Mouse (Mus musculus) forebrain, embryonic 12.5 days (tissue): ENCODE data around the gene Crocc2. TPM values are rescaled to one million over a fixed set of nuclear protein-coding genes. Genes with fewer than 3 reads are reported as not detected.
"Not testable (repeated sequence)": the region's sequence is repeated elsewhere in the genome, so short reads cannot be mapped to it uniquely, and the experiment has no call there.

Source experiments
- ATAC-seq: fragments of 200-750 bp; cut with Nextera tagmentation; 2 replicates; pipeline ENCODE4 v1.8.0; 2017; ENCODE audit warnings: moderate TSS enrichment; ENCODE audit not compliant: low FRiP score
- H3K27ac ChIP-seq: fragments of 300-500 bp; sonication (generic); 2 replicates; pipeline ENCODE4 v1.5.1; 2016; ENCODE audit warnings: mild to moderate bottlenecking
- H3K27me3 ChIP-seq: fragments of 300-500 bp; sonication (generic); 2 replicates; pipeline ENCODE4 v1.6.1; 2016; ENCODE audit warnings: mild to moderate bottlenecking
- H3K36me3 ChIP-seq: fragments of 300-500 bp; sonication (generic); replicated peaks from 2 replicates; pipeline ENCODE4 v1.6.1; 2016; ENCODE audit warnings: mild to moderate bottlenecking
- H3K4me1 ChIP-seq: fragments of 300-500 bp; sonication (generic); 2 replicates; pipeline ENCODE4 v1.6.1; 2016
- H3K4me2 ChIP-seq: fragments of 300-500 bp; sonication (generic); 2 replicates; pipeline ENCODE4 v1.6.1; 2016; ENCODE audit warnings: mild to moderate bottlenecking, moderate library complexity
- H3K4me3 ChIP-seq: fragments of 300-500 bp; sonication (generic); replicated peaks from 2 replicates; pipeline ENCODE4 v1.5.1; 2016; ENCODE audit warnings: mild to moderate bottlenecking
- H3K9ac ChIP-seq: fragments of 300-500 bp; sonication (generic); 2 replicates; pipeline ENCODE4 v1.6.1; 2016; ENCODE audit warnings: mild to moderate bottlenecking
- H3K9me3 ChIP-seq: fragments of 300-500 bp; sonication (generic); 2 replicates; pipeline ENCODE4 v1.6.1; 2016
- whole genome bisulfite sequencing: fragments of 180-500 bp; shearing (Covaris S2); methylation state at CpG from one replicate; pipeline ENCODE4 v1.1.7; 2016; 5-methylcytosine and 5-hydroxymethylcytosine counted together
- polyA plus RNA-seq: library from polyadenylated mRNA; unstranded; fragments of >200 nt; fragmentation: Nextera tagmentation; extraction: Ambion mirVana; gene quantifications from 2 replicates; pipeline ENCODE4 v1.2.1, GENCODE M21; 2016

The Crocc2 gene
- polyA plus RNA-seq, 1 experiment from 2014 or later: 0.14 TPM

DNA sequence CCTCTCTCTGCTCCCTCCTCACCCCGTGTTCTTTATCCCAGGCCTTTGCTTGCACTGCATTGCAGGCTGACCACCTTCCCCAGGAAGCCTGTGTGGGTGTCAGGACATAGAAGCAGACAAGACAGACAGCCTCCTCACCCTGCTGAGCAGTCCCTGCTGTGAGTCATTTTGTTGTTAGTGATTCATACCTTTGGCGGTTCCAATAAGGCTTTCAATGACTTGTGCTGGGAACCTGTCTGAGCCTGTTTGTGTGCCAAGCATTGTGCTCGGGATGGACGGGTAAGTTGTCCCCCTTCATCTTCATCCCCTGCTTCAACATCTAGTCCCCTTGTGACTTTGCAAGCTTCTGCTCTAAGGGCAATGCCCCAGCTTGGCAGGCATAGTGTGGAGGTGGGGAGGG, 5.1 kb downstream of the Crocc2 start:
- Histone ChIP-seq H3K27ac (no peak overlapping the region), H3K36me3 (no peaks in the 10 kb centered on the region), H3K4me3 (no peak overlapping the region), H3K4me1 (peaks cover 15% of the 10 kb centered on the region), H3K4me2 (no peak overlapping the region), H3K9ac (no peak overlapping the region), H3K9me3 (no peaks in the 10 kb centered on the region), H3K27me3 (peaks cover 17% of the 10 kb centered on the region)
- ATAC-seq: no peak
- WGBS: 62% methylated on average over 4 of the region's 4 CpGs

GRCm38 (mm10) chr1:93174399-93174798, 5.9 kb downstream of the Crocc2 start:
- no peak overlapping the region for H3K4me3 ChIP-seq
- no peak overlapping the region for H3K9ac ChIP-seq
- H3K9me3 ChIP-seq: no peaks in the 10 kb centered on the region
- 2% methylated on average over 4 of the region's 4 CpGs for WGBS
- H3K36me3 ChIP-seq: no peaks in the 10 kb centered on the region
- no peak overlapping the region for H3K27ac ChIP-seq
- ATAC-seq: peak; percentile 71
- H3K27me3 ChIP-seq: peaks cover 17% of the 10 kb centered on the region
- H3K4me2 ChIP-seq: no peak overlapping the region
- H3K4me1 ChIP-seq: peaks cover 15% of the 10 kb centered on the region

- no peaks in the 10 kb centered on the region for H3K9me3 ChIP-seq
- H3K36me3 ChIP-seq: no peaks in the 10 kb centered on the region
- no peak for ATAC-seq
- 16% methylated on average over 6 of the region's 6 CpGs for WGBS
- peaks cover 17% of the 10 kb centered on the region for H3K27me3 ChIP-seq
- no peak overlapping the region for H3K27ac ChIP-seq
- H3K4me3 ChIP-seq: peak overlapping the region; percentile 45; the same call in 1 of the 2 replicates
- H3K4me2 ChIP-seq: peak overlapping the region; percentile 90
- peaks cover 15% of the 10 kb centered on the region for H3K4me1 ChIP-seq
- no peak overlapping the region for H3K9ac ChIP-seq
Measured at GRCm38 (mm10) chr1:93175849-93176248, 7.3 kb downstream of the Crocc2 start.

GRCm38 (mm10) chr1:93176525-93177332, 8.2 kb downstream of the Crocc2 start:
- Histone ChIP-seq H3K4me3 (peak overlapping the region; percentile 45), H3K36me3 (no peaks in the 10 kb centered on the region), H3K4me2 (peak overlapping the region; percentile 90), H3K9ac (peak overlapping the region; percentile 54), H3K4me1 (peaks cover 15% of the 10 kb centered on the region), H3K27ac (no peak overlapping the region), H3K27me3 (peaks cover 17% of the 10 kb centered on the region), H3K9me3 (no peaks in the 10 kb centered on the region)
- peak; percentile 72 for ATAC-seq
- WGBS: 2% methylated on average over 44 of the region's 44 CpGs

DNA sequence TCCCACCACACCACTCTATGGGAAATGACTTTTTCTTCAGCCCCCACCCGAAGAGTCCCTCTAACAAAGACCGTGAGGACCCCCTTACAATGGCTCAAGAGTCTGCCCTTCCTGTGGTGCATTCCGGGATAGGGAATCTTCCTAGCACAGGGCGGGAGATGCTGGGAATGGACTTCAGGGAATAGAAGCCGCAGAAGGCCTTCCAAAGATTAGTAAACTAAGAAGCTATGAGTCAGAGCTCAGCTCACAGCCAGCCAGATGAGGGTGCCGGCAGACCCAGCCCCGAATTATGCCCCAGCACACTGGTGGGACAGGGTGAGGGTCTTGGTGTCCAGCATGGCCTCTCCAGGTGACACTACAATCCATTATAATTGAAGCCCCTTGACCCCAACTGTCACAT, 13.8 kb downstream of the Crocc2 start:
- Histone ChIP-seq H3K36me3 (no peaks in the 10 kb centered on the region), H3K27ac (no peak overlapping the region), H3K27me3 (0 out of 2 replicates have a peak, but pooled peaks cover 13% of the 10 kb centered on the region), H3K9ac (no peak overlapping the region), H3K4me1 (no peaks in the 10 kb centered on the region), H3K4me3 (no peak overlapping the region), H3K9me3 (no peaks in the 10 kb centered on the region), H3K4me2 (no peak overlapping the region)
- ATAC-seq: no peak
- WGBS: 90% methylated on average over 7 of the region's 7 CpGs

DNA sequence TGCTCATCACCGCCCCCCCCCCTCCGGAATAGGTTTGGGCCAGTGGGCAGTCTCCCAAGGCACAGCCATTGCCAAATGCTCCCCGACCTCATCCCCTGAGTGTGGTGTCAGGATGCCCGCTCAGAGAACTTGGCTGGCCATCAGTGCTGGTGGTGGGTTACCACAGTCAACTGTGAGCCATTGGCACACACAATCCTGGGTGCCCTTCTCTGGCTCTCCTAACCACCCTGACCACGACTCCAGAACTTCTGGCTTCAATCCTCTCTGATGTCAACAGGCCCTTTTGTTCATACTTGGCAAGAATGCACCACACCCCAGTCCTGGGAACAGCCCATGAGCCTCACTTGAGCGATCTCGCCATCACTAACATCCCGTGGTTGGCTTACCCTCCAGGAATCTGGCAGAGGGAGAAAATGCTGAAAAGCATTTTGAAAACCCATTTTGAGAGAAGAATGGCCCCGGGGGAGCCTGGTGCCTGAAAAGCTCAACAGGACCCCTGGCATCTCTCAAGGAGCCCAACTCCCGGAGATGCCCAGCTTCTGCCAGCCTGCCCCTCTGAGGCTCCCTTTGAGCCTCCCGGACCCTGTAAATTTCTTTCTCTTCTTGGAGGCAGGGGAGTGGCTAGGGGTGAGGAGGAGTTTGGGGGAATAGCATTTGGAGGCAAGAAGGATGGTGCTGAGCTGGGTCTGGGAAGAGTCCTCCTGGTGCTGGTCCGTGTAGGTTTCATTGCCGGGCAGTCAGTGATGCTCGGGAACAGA, 15.7 kb downstream of the Crocc2 start:
- no peaks in the 10 kb centered on the region for H3K36me3 ChIP-seq
- H3K4me3 ChIP-seq: no peak overlapping the region
- no peaks in the 10 kb centered on the region for H3K4me1 ChIP-seq
- ATAC-seq: no peak
- WGBS: 76% methylated on average over 14 of the region's 14 CpGs
- H3K9me3 ChIP-seq: no peaks in the 10 kb centered on the region
- 0 out of 2 replicates have a peak, but pooled peaks cover 10% of the 10 kb centered on the region for H3K27me3 ChIP-seq
- H3K27ac ChIP-seq: no peak overlapping the region
- H3K9ac ChIP-seq: no peak overlapping the region
- no peak overlapping the region for H3K4me2 ChIP-seq

- Histone ChIP-seq H3K27me3 (peaks cover 31% of the 10 kb centered on the region), H3K4me2 (no peak overlapping the region), H3K9me3 (no peaks in the 10 kb centered on the region), H3K9ac (no peak overlapping the region), H3K27ac (no peak overlapping the region), H3K4me1 (peaks cover 7% of the 10 kb centered on the region), H3K4me3 (no peak overlapping the region), H3K36me3 (no peaks in the 10 kb centered on the region)
- no peak for ATAC-seq
- 6% methylated on average over 12 of the region's 17 CpGs for WGBS
Measured at GRCm38 (mm10) chr1:93190726-93191305, 22.3 kb downstream of the Crocc2 start.

- Histone ChIP-seq H3K27ac (no peak overlapping the region), H3K36me3 (no peaks in the 10 kb centered on the region), H3K27me3 (peaks cover 14% of the 10 kb centered on the region), H3K9me3 (no peaks in the 10 kb centered on the region), H3K4me2 (no peak overlapping the region), H3K4me1 (peaks cover 7% of the 10 kb centered on the region), H3K9ac (no peak overlapping the region), H3K4me3 (no peak overlapping the region)
- no peak for ATAC-seq
- WGBS: 81% methylated on average over 3 of the region's 3 CpGs
Measured at GRCm38 (mm10) chr1:93194961-93195360, 26.4 kb downstream of the Crocc2 start.

DNA sequence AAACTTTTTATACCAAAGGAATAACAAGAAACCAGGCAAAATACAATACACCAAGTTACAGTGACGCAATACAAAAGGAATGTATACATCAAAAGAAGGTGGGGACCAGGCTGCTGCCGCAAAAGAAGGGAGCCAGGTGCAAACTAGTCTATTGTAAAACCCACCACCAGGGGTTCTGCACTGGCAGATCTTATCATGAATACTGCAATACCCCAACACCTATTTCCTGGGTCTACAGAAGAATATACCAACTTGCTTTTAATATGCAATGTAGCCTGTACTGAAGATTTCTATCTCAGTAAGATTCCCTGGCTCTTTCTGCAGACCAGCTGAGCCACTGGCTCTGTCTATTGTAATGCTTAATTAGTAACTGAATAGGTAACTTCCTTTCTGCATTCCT, 28.9 kb downstream of the Crocc2 start:
- not testable (repeated sequence) for H3K9ac ChIP-seq, H3K27me3 ChIP-seq, H3K27ac ChIP-seq, ATAC-seq, H3K4me1 ChIP-seq, H3K4me3 ChIP-seq, H3K9me3 ChIP-seq, H3K4me2 ChIP-seq, H3K36me3 ChIP-seq
- WGBS: 96% methylated on average over 2 of the region's 2 CpGs

DNA sequence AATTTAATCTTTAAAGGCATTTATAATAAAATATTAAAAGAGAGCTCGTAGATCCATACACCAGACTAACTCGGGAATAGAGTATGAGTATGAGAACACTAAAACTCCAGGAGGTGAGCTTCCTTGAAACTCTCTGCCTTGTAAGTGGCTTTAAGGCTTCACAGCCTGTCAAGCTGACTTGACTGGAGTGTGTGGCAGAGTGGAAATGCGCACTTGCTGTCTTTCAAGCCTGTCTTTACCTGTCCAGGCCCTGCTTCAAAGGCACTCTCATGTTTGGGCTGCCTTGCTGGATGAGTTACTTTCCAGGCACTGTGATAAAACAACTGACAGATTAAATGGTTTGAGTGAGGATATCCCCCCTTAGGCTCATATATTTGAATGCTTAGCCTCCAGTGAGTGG, 29.4 kb downstream of the Crocc2 start:
- no peak overlapping the region for H3K27ac ChIP-seq
- 85% methylated on average over 3 of the region's 3 CpGs for WGBS
- H3K36me3 ChIP-seq: no peaks in the 10 kb centered on the region
- no peaks in the 10 kb centered on the region for H3K4me1 ChIP-seq
- ATAC-seq: no peak
- no peak overlapping the region for H3K9ac ChIP-seq
- H3K9me3 ChIP-seq: no peaks in the 10 kb centered on the region
- H3K4me2 ChIP-seq: no peak overlapping the region
- no peaks in the 10 kb centered on the region for H3K27me3 ChIP-seq
- no peak overlapping the region for H3K4me3 ChIP-seq

DNA sequence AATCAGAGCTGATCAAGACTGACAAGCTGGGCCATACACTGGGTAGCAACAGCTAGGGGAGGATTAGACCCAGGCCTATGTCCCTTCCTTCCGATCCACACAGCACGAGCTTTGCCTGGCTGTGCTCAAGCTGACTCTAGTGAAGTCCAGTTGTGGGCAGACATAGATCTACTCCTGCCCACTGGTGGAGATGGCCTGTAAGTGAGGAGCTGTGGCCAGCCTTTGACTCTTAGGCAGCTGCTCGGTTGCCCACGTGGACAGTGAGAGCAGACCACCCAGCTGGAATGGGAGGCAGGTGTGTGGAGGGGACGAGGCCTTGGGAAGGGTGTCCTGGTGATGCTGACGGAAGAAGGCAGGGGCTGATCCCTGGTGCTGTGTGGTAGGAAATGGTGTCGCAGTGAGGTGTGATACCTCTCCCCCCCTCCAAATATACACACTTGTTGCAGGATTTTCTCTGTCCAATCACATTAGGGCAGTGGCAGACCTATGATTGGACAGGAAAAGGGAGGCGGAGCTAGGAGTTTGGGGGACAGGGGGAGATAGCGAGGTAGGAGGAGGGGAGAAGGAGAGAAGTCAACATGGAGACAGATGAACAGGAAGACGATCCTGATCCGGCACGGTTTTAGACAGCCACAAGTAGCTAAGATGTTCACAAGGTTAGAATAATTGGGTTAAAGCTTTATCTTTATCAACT, 37.9 kb downstream of the Crocc2 start:
- ATAC-seq: no peak
- Histone ChIP-seq H3K4me2 (no peak overlapping the region), H3K4me1 (peaks cover 13% of the 10 kb centered on the region), H3K9me3 (no peaks in the 10 kb centered on the region), H3K4me3 (no peak overlapping the region), H3K36me3 (no peaks in the 10 kb centered on the region), H3K9ac (no peak overlapping the region), H3K27me3 (no peaks in the 10 kb centered on the region), H3K27ac (no peak overlapping the region)
- WGBS: 59% methylated on average over 12 of the region's 12 CpGs

- H3K4me2 ChIP-seq: no peak overlapping the region
- H3K4me1 ChIP-seq: peaks cover 19% of the 10 kb centered on the region
- no peak for ATAC-seq
- H3K36me3 ChIP-seq: no peaks in the 10 kb centered on the region
- H3K9me3 ChIP-seq: no peaks in the 10 kb centered on the region
- no peak overlapping the region for H3K4me3 ChIP-seq
- H3K27ac ChIP-seq: no peak overlapping the region
- WGBS: 94% methylated on average over 4 of the region's 4 CpGs
- no peaks in the 10 kb centered on the region for H3K27me3 ChIP-seq
- H3K9ac ChIP-seq: no peak overlapping the region
Measured at GRCm38 (mm10) chr1:93207536-93208064, 39.1 kb downstream of the Crocc2 start.
